Mouse (Mus musculus): Measurements from ENCODE around the gene Rhd. TPM values are rescaled to one million over a fixed set of nuclear protein-coding genes. Genes with fewer than 3 reads are reported as not detected.

The Rhd gene
- total RNA-seq, 1 experiment from 2014 or later: 0.33 TPM

- DNase-seq: peak; percentile 95
Measured at GRCm38 (mm10) chr4:134930684-134931481, 66.5 kb downstream of the Rhd start, which contains the start of gene Syf2. Gene Syf2, plus strand, starts transcription at chr4:134930898.

GRCm38 (mm10) chr4:134937240-134938176 is 73.2 kb downstream of the Rhd start:
- peak; percentile 60 for DNase-seq

DNA sequence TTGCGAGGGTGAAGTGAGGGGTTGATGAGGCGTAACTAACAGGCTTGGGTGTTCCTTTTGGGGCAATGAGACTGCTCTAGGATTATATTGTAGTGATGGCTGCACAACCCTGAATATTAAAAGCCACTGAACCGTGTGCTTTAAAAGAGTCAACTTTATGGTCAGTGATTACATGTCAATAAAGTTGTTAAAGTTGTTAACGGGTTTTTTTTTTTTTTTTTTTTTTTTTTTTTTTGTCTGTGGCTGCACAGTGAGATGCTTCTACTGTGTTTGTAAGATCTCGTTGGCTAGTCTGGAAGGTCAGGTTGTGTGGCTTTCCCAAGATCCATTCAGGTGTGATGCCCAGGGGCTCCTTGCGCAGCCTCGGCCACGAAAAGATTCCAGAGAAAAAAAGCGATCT is 75.6 kb downstream of the Rhd start:
- no peak for DNase-seq

DNA sequence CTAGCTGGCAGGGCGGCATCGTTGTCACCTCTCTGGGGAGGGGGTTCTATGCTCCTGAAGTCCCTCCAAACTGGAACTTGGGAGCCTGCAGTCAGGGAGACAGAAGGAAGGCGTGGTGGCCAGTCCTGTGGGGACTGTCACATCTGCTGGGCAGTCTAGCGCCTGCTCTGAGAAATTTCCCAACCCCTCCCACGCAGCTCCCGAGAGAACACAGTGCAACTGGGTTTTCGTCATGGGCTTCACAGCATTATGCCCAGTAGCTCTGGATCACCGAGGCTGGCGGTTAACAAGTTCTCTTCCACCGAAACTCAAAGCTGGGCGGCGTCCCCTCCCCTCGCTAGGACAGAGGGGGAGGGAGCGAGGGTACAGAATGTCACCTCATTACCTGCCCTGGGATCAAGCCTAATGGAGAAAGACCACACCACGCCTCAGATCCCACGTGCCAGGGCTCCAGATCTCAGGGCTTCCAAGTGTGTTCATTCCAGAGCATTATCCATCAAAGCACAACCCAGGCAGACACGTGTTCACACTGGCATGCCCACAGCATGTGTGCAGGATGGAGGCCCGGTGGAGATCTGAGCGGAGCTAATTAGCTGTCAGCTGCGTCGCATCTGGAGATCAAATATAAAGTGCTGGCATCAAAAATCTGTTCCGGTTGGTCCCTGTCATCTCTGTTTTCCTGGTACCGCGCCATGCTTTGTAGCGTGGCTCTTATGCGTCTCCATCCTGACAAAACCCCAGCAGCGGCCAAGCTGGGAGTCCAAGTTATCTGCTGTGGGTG is 79.6 kb downstream of the Rhd start:
- DNase-seq: no peak

Other genes with a start within 250 kb of the Rhd start
- 16.7 and 22.0 TPM in 2 replicates for gene Man1c1, start 160.2 kb upstream of the Rhd start, total RNA-seq (2021)
- 42.4 and 43.3 TPM in 2 replicates for gene Ldlrap1, start 96.5 kb upstream of the Rhd start, total RNA-seq (2021)
- 39.2 and 40.0 TPM in 2 replicates for gene Maco1, start 11.2 kb upstream of the Rhd start, total RNA-seq (2021)
- gene Tmem50a, start 50.5 kb downstream of the Rhd start, total RNA-seq (2021): 337 and 444 TPM in 2 replicates
- gene Rsrp1, start 59.1 kb downstream of the Rhd start, total RNA-seq (2021): 603 and 640 TPM in 2 replicates
- gene Syf2, start 66.4 kb downstream of the Rhd start, total RNA-seq (2021): 109 TPM in 2 replicates